Mouse (Mus musculus) heart, embryonic 15.5 days (tissue): Measurements from ENCODE around the gene Tcf21. TPM values are rescaled to one million over a fixed set of nuclear protein-coding genes. Genes with fewer than 3 reads are reported as not detected.

Source experiments
- polyA plus RNA-seq: library from polyadenylated mRNA; unstranded; fragments of >200 nt; fragmentation: Nextera tagmentation; extraction: Ambion mirVana; gene quantifications from 2 replicates; pipeline ENCODE4 v1.2.1, GENCODE M21; 2015

Tcf21 gene
- polyA plus RNA-seq, 1 experiment from 2014 or later: 57.9 TPM

Other genes with a start within 250 kb of the Tcf21 start
- 1.7 and 2.0 TPM in 2 replicates for gene Slc2a12, start 175.2 kb downstream of the Tcf21 start, polyA plus RNA-seq
- gene Tbpl1, start 88.2 kb downstream of the Tcf21 start, polyA plus RNA-seq: 41.1 and 48.8 TPM in 2 replicates